Mouse (Mus musculus) limb, embryonic 14.5 days (tissue): ENCODE results near the gene Arl15. TPM values are rescaled to one million over a fixed set of nuclear protein-coding genes. Genes with fewer than 3 reads are reported as not detected.

Experiments used
- ATAC-seq: fragments of 200-750 bp; cut with Nextera tagmentation; 2 replicates; pipeline ENCODE4 v1.8.0; 2017; ENCODE audit warnings: low read depth, moderate number of reproducible peaks, moderate TSS enrichment; ENCODE audit not compliant: low FRiP score
- DNase-seq: peaks from one replicate; pipeline ENCODE4 v3.0.0-alpha.2; 2015; ENCODE audit warnings: low spot score
- H3K27ac ChIP-seq: fragments of 300-500 bp; sonication (generic); replicated peaks from 2 replicates; pipeline ENCODE4 v1.5.1; 2014; ENCODE audit warnings: low read depth, mild to moderate bottlenecking, low read length, moderate library complexity, mixed read lengths
- H3K27me3 ChIP-seq: fragments of 300-500 bp; sonication (generic); 2 replicates; pipeline ENCODE4 v1.6.1; 2014; ENCODE audit warnings: low read length, mixed read lengths; ENCODE audit not compliant: control insufficient read depth, insufficient read depth
- H3K36me3 ChIP-seq: fragments of 300-500 bp; sonication (generic); 2 replicates; pipeline ENCODE4 v1.6.1; 2014; ENCODE audit warnings: mild to moderate bottlenecking, low read length, moderate library complexity, mixed read lengths; ENCODE audit not compliant: control insufficient read depth, insufficient read depth
- H3K4me1 ChIP-seq: fragments of 300-500 bp; sonication (generic); 2 replicates; pipeline ENCODE4 v1.6.1; 2014; ENCODE audit warnings: antibody characterized with exemption, low read length, mixed read lengths; ENCODE audit not compliant: control insufficient read depth, insufficient read depth
- H3K4me2 ChIP-seq: fragments of 300-500 bp; sonication (generic); replicated peaks from 2 replicates; pipeline ENCODE4 v1.6.1; 2014; ENCODE audit warnings: low read depth, mild to moderate bottlenecking, low read length, moderate library complexity; ENCODE audit not compliant: severe bottlenecking
- H3K4me3 ChIP-seq: fragments of 300-500 bp; sonication (generic); replicated peaks from 2 replicates; pipeline ENCODE4 v1.5.1; 2014; ENCODE audit warnings: low read length
- H3K9ac ChIP-seq: fragments of 300-500 bp; sonication (generic); 2 replicates; pipeline ENCODE4 v1.6.1; 2014; ENCODE audit warnings: mild to moderate bottlenecking, low read depth, low read length, moderate library complexity; ENCODE audit not compliant: severe bottlenecking
- H3K9me3 ChIP-seq: fragments of 300-500 bp; sonication (generic); 2 replicates; pipeline ENCODE4 v1.6.1; 2016; ENCODE audit warnings: low read length; ENCODE audit not compliant: control insufficient read depth
- POLR2A ChIP-seq: fragments of 200-500 bp; IDR thresholded peaks from 2 replicates; pipeline ENCODE4 v1.8.0; 2012; ENCODE audit warnings: inconsistent platforms, mild to moderate bottlenecking, moderate library complexity, borderline replicate concordance; ENCODE audit not compliant: insufficient read depth, insufficient read length; ENCODE audit errors: extremely low read depth
- WGBS: fragments of 180-500 bp; shearing (Covaris S2); extraction: QIAGEN DNeasy Blood & Tissue Kit; methylation state at CpG from one replicate; pipeline ENCODE4 v1.1.7; 2014; 5-methylcytosine and 5-hydroxymethylcytosine counted together
- polyA plus RNA-seq, 2 experiments: library from polyadenylated mRNA; depleted of rRNA in 1 of 2; stranded (reverse) in 1 of 2; unstranded in 1 of 2; fragments of >200 nt; fragmentation: Nextera tagmentation in 1 of 2; extraction: Ambion mirVana in 1 of 2; gene quantifications; 2 replicates each; pipeline versions ENCODE4 v1.2.1 to v1.2.3; 2012 to 2014

Gene Arl15
- polyA plus RNA-seq, 2 experiments = 10.1 to 10.7 TPM

- Histone ChIP-seq H3K4me2 (no peak overlapping the region), H3K27me3 (no peaks in the 10 kb centered on the region), H3K36me3 (no peaks in the 10 kb centered on the region), H3K27ac (no peak overlapping the region), H3K9ac (no peak overlapping the region), H3K4me1 (no peaks in the 10 kb centered on the region), H3K4me3 (no peak overlapping the region), H3K9me3 (no peaks in the 10 kb centered on the region)
- WGBS = 89% methylated on average over 6 of the region's 6 CpGs
- no peak for TF ChIP-seq POLR2A
- ATAC-seq (no peak), DNase-seq (no peak)
Measured at GRCm38 (mm10) chr13:113917376-113917775, 123.1 kb downstream of the Arl15 start.

GRCm38 (mm10) chr13:113917868-113918411, 123.6 kb downstream of the Arl15 start:
- no peak for ATAC-seq
- Histone ChIP-seq H3K9ac (no peak overlapping the region), H3K4me1 (no peaks in the 10 kb centered on the region), H3K4me2 (no peak overlapping the region), H3K36me3 (no peaks in the 10 kb centered on the region), H3K27me3 (no peaks in the 10 kb centered on the region), H3K27ac (no peak overlapping the region), H3K9me3 (no peaks in the 10 kb centered on the region), H3K4me3 (no peak overlapping the region)
- WGBS = 68% methylated on average over 15 of the region's 15 CpGs
- TF ChIP-seq POLR2A = no peak
- DNase-seq = no peak

DNA sequence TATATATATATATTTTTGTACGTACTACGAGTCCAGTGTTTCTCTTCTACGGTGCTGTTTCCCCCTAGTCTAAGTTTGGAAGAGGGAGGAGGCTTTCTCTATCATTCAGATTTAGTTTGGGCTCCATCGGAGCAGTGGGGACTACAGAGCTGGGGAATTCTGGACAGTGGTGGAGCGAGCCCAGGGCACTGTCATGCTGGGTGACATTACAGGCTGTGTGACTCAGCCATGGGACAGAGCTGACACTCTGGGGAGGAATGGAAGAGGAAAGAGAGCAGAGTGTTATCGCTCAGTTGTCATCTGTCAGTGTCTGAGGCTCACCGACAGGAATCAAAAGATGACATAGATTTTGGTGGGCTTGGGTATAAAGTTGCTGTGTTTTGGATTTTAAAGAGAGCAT, 124.4 kb downstream of the Arl15 start:
- Histone ChIP-seq H3K27ac (no peak overlapping the region), H3K9ac (no peak overlapping the region), H3K4me1 (no peaks in the 10 kb centered on the region), H3K4me2 (no peak overlapping the region), H3K27me3 (no peaks in the 10 kb centered on the region), H3K36me3 (no peaks in the 10 kb centered on the region), H3K9me3 (no peaks in the 10 kb centered on the region), H3K4me3 (no peak overlapping the region)
- no peak for TF ChIP-seq POLR2A
- ATAC-seq (no peak), DNase-seq (no peak)
- 92% methylated on average over 7 of the region's 7 CpGs for WGBS

GRCm38 (mm10) chr13:113935697-113936096, 141.4 kb downstream of the Arl15 start:
- Histone ChIP-seq H3K4me3 (no peak overlapping the region), H3K9me3 (no peaks in the 10 kb centered on the region), H3K36me3 (no peaks in the 10 kb centered on the region), H3K27ac (no peak overlapping the region), H3K27me3 (no peaks in the 10 kb centered on the region), H3K4me1 (peaks cover 13% of the 10 kb centered on the region), H3K4me2 (no peak overlapping the region), H3K9ac (no peak overlapping the region)
- no peak for DNase-seq
- TF ChIP-seq POLR2A = no peak
- no peak for ATAC-seq
- 89% methylated on average over 4 of the region's 4 CpGs for WGBS

DNA sequence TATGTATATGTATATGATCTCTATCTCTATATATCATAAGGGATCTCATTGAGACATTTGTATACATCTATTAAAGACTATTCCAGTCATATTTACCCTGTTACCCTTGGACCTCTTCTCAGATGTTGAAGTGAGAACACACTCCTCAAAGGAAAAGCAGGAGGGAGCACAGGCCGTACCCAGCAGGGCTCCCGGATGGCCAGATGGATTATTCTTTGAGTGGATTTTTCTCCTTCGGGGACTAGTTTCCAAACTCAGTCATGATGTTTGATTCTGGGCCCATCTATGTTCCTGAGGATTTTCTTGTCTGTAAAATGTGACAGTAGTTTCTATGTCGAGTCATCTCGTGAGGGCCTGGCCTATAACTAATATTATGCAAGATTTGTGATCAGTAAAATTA, 142.9 kb downstream of the Arl15 start:
- no peak overlapping the region for H3K4me2 ChIP-seq
- H3K9me3 ChIP-seq = no peaks in the 10 kb centered on the region
- no peak for ATAC-seq
- 94% methylated on average over 5 of the region's 5 CpGs for WGBS
- H3K27me3 ChIP-seq = no peaks in the 10 kb centered on the region
- H3K4me3 ChIP-seq = no peak overlapping the region
- DNase-seq = no peak
- no peak overlapping the region for H3K27ac ChIP-seq
- TF ChIP-seq POLR2A = no peak
- peaks cover 4% of the 10 kb centered on the region; the same call in 1 of the 2 replicates for H3K4me1 ChIP-seq
- no peaks in the 10 kb centered on the region for H3K36me3 ChIP-seq
- no peak overlapping the region for H3K9ac ChIP-seq

DNA sequence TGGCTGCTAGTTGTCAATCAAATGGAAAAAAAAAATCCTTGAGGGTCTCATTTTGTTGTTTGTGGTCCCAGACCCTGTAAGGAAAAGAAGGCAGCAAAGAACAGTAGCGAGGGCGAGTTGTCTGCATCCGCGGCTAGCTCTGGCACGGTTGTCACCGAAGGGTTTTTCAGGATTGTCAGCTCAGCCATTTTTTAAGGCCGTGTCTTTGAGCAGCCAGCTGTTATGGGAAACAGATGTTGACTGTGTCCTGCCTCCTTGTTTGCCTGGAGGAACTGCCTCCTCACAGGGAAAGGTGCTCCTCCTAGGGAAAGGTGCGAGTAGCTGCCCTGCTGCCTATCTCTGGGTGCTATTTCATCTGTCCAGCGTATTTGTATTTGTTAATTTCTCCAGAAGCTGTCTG, 144.3 kb downstream of the Arl15 start:
- Histone ChIP-seq H3K36me3 (no peaks in the 10 kb centered on the region), H3K4me3 (no peak overlapping the region), H3K4me1 (0 out of 2 replicates have a peak, but pooled peaks cover 4% of the 10 kb centered on the region), H3K4me2 (no peak overlapping the region), H3K27ac (no peak overlapping the region), H3K27me3 (no peaks in the 10 kb centered on the region), H3K9me3 (no peaks in the 10 kb centered on the region), H3K9ac (no peak overlapping the region)
- no peak for ATAC-seq
- WGBS = 33% methylated on average over 9 of the region's 9 CpGs
- no peak for DNase-seq
- TF ChIP-seq POLR2A = no peak
